In the genomic region with DNA sequence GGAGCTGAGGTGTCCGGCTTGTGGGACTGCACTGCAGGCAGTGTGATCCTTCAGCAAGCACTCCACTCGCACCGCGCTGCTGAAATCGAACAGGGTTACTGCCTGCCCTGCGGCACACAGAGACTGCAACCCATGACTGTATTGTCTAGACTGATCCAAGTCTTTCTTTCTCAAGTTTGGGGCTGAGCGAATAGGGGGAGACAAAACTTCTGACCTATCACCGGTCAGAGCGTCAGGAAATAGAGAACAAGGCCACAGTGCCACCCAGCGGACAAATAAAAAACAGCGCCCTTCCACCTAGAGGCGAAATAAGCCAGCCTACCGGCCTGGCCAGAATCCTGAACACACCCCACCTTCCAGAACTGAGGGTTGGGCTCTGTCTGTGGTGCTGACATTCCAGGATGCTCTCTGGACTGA, we compare ENCODE assay signal across 8 mouse cellular contexts. TPM values are rescaled to one million over a fixed set of nuclear protein-coding genes. Genes with fewer than 3 reads are reported as not detected.
DNase-seq lines count a peak whose midpoint lies in the region; ATAC-seq and TF ChIP-seq lines count a peak whose summit lies in the region.

No protein-coding gene starts in this region.

- peaks cover 51% of the 10 kb centered on the region for H3K27me3 ChIP-seq in heart, embryonic 13.5 days (replicated peaks)
- H3K27me3 ChIP-seq in liver, embryonic 14.5 days (ENCODE audit: control insufficient read depth, insufficient read depth, low read length) = no peaks in the 10 kb centered on the region
- no peaks in the 10 kb centered on the region for H3K27me3 ChIP-seq in neural tube, embryonic 11.5 days (ENCODE audit: control insufficient read depth, insufficient read depth, low read length)
- H3K27me3 ChIP-seq in stomach, postnatal 0 days (ENCODE audit: control insufficient read depth, insufficient read depth, low read length) = no peaks in the 10 kb centered on the region

- H3K36me3 ChIP-seq in heart, embryonic 13.5 days = no peaks in the 10 kb centered on the region
- no peaks in the 10 kb centered on the region for H3K36me3 ChIP-seq in liver, embryonic 14.5 days (replicated peaks; ENCODE audit: control insufficient read depth, insufficient read depth, low read depth)
- no peaks in the 10 kb centered on the region for H3K36me3 ChIP-seq in neural tube, embryonic 11.5 days (ENCODE audit: control insufficient read depth, insufficient read depth, low read length)
- no peaks in the 10 kb centered on the region for H3K36me3 ChIP-seq in stomach, postnatal 0 days (ENCODE audit: control insufficient read depth, insufficient read depth, low read length)

- peak; percentile 89 for DNase-seq in CD4-positive, CD25-positive, alpha-beta regulatory T cell, adult 2 months (ENCODE audit: low read depth, low spot score)
- peak; percentile 19 for DNase-seq in fat pad, adult 2 months (ENCODE audit: extremely low read depth, low read depth, low spot score)
- DNase-seq in kidney, postnatal 10 days = peak; percentile 91
- DNase-seq in liver, embryonic 14.5 days (ENCODE audit: low read depth in 3 of 3, low spot score in 3 of 3) = peak; percentile 50 to 64 (median 61)
- DNase-seq in neural tube, embryonic 11.5 days (ENCODE audit: low spot score) = peak; percentile 87
- peak; percentile 88 for DNase-seq in stomach, postnatal 0 days (ENCODE audit: low spot score)

- H3K9me3 ChIP-seq in heart, embryonic 13.5 days = no peaks in the 10 kb centered on the region
- no peaks in the 10 kb centered on the region for H3K9me3 ChIP-seq in liver, embryonic 14.5 days (ENCODE audit: control insufficient read depth, low read length)
- H3K9me3 ChIP-seq in neural tube, embryonic 11.5 days (ENCODE audit: control insufficient read depth, low read length) = no peaks in the 10 kb centered on the region
- no peaks in the 10 kb centered on the region for H3K9me3 ChIP-seq in stomach, postnatal 0 days (ENCODE audit: control insufficient read depth, low read length)

- no peak overlapping the region for H3K27ac ChIP-seq in brown adipose tissue, adult 24 weeks (replicated peaks; ENCODE audit: low read depth, low read length)
- no peak overlapping the region for H3K27ac ChIP-seq in heart, embryonic 13.5 days (replicated peaks)
- H3K27ac ChIP-seq in liver, embryonic 14.5 days = no peak overlapping the region
- H3K27ac ChIP-seq in neural tube, embryonic 11.5 days (ENCODE audit: low read depth, low read length) = no peak overlapping the region
- H3K27ac ChIP-seq in stomach, postnatal 0 days (replicated peaks) = no peak overlapping the region

- peak; percentile 90 for TF ChIP-seq CTCF in liver, embryonic 14.5 days (IDR thresholded peaks at IDR 0.05; ENCODE audit: low read depth)
- TF ChIP-seq CTCF in stomach, postnatal 0 days (IDR thresholded peaks at IDR 0.05; ENCODE audit: low read depth) = peak; percentile 95

- H3K4me3 ChIP-seq in brown adipose tissue, adult 24 weeks (ENCODE audit: insufficient read depth, low read depth, low read length) = peak overlapping the region; percentile 55
- peak overlapping the region; percentile 41 for H3K4me3 ChIP-seq in heart, embryonic 13.5 days
- peak overlapping the region; percentile 23 to 35; a peak in 2 of 4 replicates for H3K4me3 ChIP-seq in liver, embryonic 14.5 days (ENCODE audit: insufficient read depth in 1 of 2, low read depth in 2 of 2, low read length in 2 of 2)
- H3K4me3 ChIP-seq in neural tube, embryonic 11.5 days (ENCODE audit: low read depth, low read length) = peak overlapping the region; percentile 20; the same call in 1 of the 2 replicates
- H3K4me3 ChIP-seq in stomach, postnatal 0 days (ENCODE audit: low read depth, low read length) = peak overlapping the region; percentile 21; the same call in 1 of the 2 replicates

- peak overlapping the region; percentile 48 for H3K9ac ChIP-seq in heart, embryonic 13.5 days
- H3K9ac ChIP-seq in liver, embryonic 14.5 days (replicated peaks) = no peak overlapping the region; the same call in 1 of the 2 replicates
- no peak overlapping the region; the same call in none of the 2 replicates for H3K9ac ChIP-seq in neural tube, embryonic 11.5 days (ENCODE audit: low read length)
- 0 out of 2 replicates have a peak overlapping the region, but pooled peaks have one; percentile 18 for H3K9ac ChIP-seq in stomach, postnatal 0 days (ENCODE audit: low read length)

- ATAC-seq in heart, embryonic 13.5 days (ENCODE audit: extremely low read depth, insufficient number of reproducible peaks, low FRiP score, low TSS enrichment) = peak; percentile 16; the same call in 1 of the 2 replicates
- peak; percentile 77 for ATAC-seq in liver, embryonic 14.5 days (ENCODE audit: insufficient read depth)
- peak; percentile 71 for ATAC-seq in neural tube, embryonic 11.5 days (ENCODE audit: insufficient read depth, low FRiP score, low TSS enrichment)
- peak; percentile 82 for ATAC-seq in stomach, postnatal 0 days (ENCODE audit: low FRiP score, low TSS enrichment)

- WGBS in heart, embryonic 13.5 days = 8% methylated on average over 13 of the region's 13 CpGs
- 4% methylated on average over 13 of the region's 13 CpGs for WGBS in liver, embryonic 14.5 days (ENCODE audit: insufficient replicate concordance)
- 6% methylated on average over 13 of the region's 13 CpGs for WGBS in neural tube, embryonic 11.5 days
- WGBS in stomach, postnatal 0 days = 3% methylated on average over 13 of the region's 13 CpGs

- no peak for TF ChIP-seq EP300 in liver, embryonic 14.5 days (IDR thresholded peaks at IDR 0.05; ENCODE audit: low read depth)
- no peak for TF ChIP-seq EP300 in stomach, postnatal 0 days (optimal IDR thresholded peaks at IDR 0.05)

- H3K4me1 ChIP-seq in brown adipose tissue, adult 24 weeks (ENCODE audit: control insufficient read depth, insufficient read depth, insufficient read length, low read length) = no peaks in the 10 kb centered on the region
- H3K4me1 ChIP-seq in heart, embryonic 13.5 days = peaks cover 15% of the 10 kb centered on the region
- H3K4me1 ChIP-seq in liver, embryonic 14.5 days (replicated peaks; ENCODE audit: control insufficient read depth in 2 of 2, insufficient read depth in 2 of 2, low read length in 1 of 2) = peaks cover 0 to 7% of the 10 kb centered on the region in 2 experiments; a peak in 2 of 4 replicates
- H3K4me1 ChIP-seq in neural tube, embryonic 11.5 days (ENCODE audit: control insufficient read depth, insufficient read depth, low read length) = 0 out of 2 replicates have a peak, but pooled peaks cover 4% of the 10 kb centered on the region
- 0 out of 2 replicates have a peak, but pooled peaks cover 3% of the 10 kb centered on the region for H3K4me1 ChIP-seq in stomach, postnatal 0 days (replicated peaks; ENCODE audit: control insufficient read depth, insufficient read depth)

- peak overlapping the region; percentile 69 for H3K4me2 ChIP-seq in heart, embryonic 13.5 days
- peak overlapping the region; percentile 62 for H3K4me2 ChIP-seq in liver, embryonic 14.5 days (ENCODE audit: low read depth)
- H3K4me2 ChIP-seq in neural tube, embryonic 11.5 days (ENCODE audit: low read depth) = peak overlapping the region; percentile 42
- peak overlapping the region; percentile 51 for H3K4me2 ChIP-seq in stomach, postnatal 0 days (replicated peaks; ENCODE audit: low read depth)

RNA-seq across cellular contexts. Expression of a gene that starts 7.1 kb away (rescaled TPM):
- not detected in 2 replicates for polyA plus RNA-seq in brown adipose tissue, adult 24 weeks (2012; ENCODE audit: insufficient read depth, insufficient read length, missing spikeins)
- polyA plus RNA-seq in heart, embryonic 13.5 days (2015; fragmentation: Nextera tagmentation; extraction: Ambion mirVana) = 0.23 and 0.27 TPM in 2 replicates
- polyA plus RNA-seq in liver, embryonic 14.5 days (2012; rRNA removed) = 0.12 and 0.17 TPM in 2 replicates
- polyA plus RNA-seq in liver, embryonic 14.5 days (2014; fragmentation: Nextera tagmentation; extraction: Ambion mirVana) = 0.06 and 0.16 TPM in 2 replicates
- polyA plus RNA-seq in neural tube, embryonic 11.5 days (2014; fragmentation: Nextera tagmentation; extraction: Ambion mirVana) = 0.37 and 0.77 TPM in 2 replicates
- polyA plus RNA-seq in stomach, postnatal 0 days (2015; fragmentation: Nextera tagmentation; extraction: Ambion mirVana) = 1.5 and 1.6 TPM in 2 replicates

Comparison
In these comparisons a context has a peak if more than half of its experiments do, and no peak if none do; other contexts are left out.
1. DNase-seq: peak in every context shown above with its lines; median percentile 91 in kidney, postnatal 10 days; 89 in CD4-positive, CD25-positive, alpha-beta regulatory T cell, adult 2 months; 88 in stomach, postnatal 0 days; 87 in neural tube, embryonic 11.5 days; 61 in liver, embryonic 14.5 days; 19 in fat pad, adult 2 months.
2. ATAC-seq: peak in every context shown above with its lines; median percentile 82 in stomach, postnatal 0 days; 77 in liver, embryonic 14.5 days; 71 in neural tube, embryonic 11.5 days; 16 in heart, embryonic 13.5 days.
3. H3K9ac ChIP-seq: peak in heart, embryonic 13.5 days (single experiment) and stomach, postnatal 0 days (single experiment); none in liver, embryonic 14.5 days (single experiment) and neural tube, embryonic 11.5 days (single experiment).
4. Peak in every context shown above with its lines, with median percentiles within 50 percentile points of each other: H3K4me3 ChIP-seq and H3K4me2 ChIP-seq.